Mouse (Mus musculus) intestine, postnatal 0 days (tissue): ENCODE results near the gene Gdf10. TPM values are rescaled to one million over a fixed set of nuclear protein-coding genes. Genes with fewer than 3 reads are reported as not detected.
A peak's percentile ranks its signal among the peaks of the same experiment; 100 is the strongest.

Experiments
- ATAC-seq: fragments of 200-750 bp; cut with Nextera tagmentation; 2 replicates; pipeline ENCODE4 v1.8.0; 2017; ENCODE audit warnings: mild to moderate bottlenecking, moderate TSS enrichment, moderate library complexity
- H3K27ac ChIP-seq: fragments of 300-500 bp; sonication (generic); 2 replicates; pipeline ENCODE4 v1.5.1; 2014; ENCODE audit warnings: mild to moderate bottlenecking, low read depth, low read length, moderate library complexity
- H3K27me3 ChIP-seq: fragments of 300-500 bp; sonication (generic); replicated peaks from 2 replicates; pipeline ENCODE4 v1.6.1; 2014; ENCODE audit warnings: low read length, mixed read lengths; ENCODE audit not compliant: control insufficient read depth, insufficient read depth
- H3K36me3 ChIP-seq: fragments of 300-500 bp; sonication (generic); 2 replicates; pipeline ENCODE4 v1.6.1; 2014; ENCODE audit warnings: mild to moderate bottlenecking, moderate library complexity; ENCODE audit not compliant: control insufficient read depth, insufficient read depth
- H3K4me1 ChIP-seq: fragments of 300-500 bp; sonication (generic); replicated peaks from 2 replicates; pipeline ENCODE4 v1.6.1; 2014; ENCODE audit warnings: antibody characterized with exemption, low read length, mixed read lengths; ENCODE audit not compliant: control insufficient read depth, insufficient read depth
- H3K4me2 ChIP-seq: fragments of 300-500 bp; sonication (generic); replicated peaks from 2 replicates; pipeline ENCODE4 v1.6.1; 2014; ENCODE audit warnings: low read depth, mild to moderate bottlenecking, moderate library complexity
- H3K4me3 ChIP-seq: fragments of 300-500 bp; sonication (generic); 2 replicates; pipeline ENCODE4 v1.5.1; 2014; ENCODE audit warnings: low read depth, low read length
- H3K9ac ChIP-seq: fragments of 300-500 bp; sonication (generic); 2 replicates; pipeline ENCODE4 v1.6.1; 2014; ENCODE audit warnings: mild to moderate bottlenecking, low read depth, low read length
- H3K9me3 ChIP-seq: fragments of 300-500 bp; sonication (generic); 2 replicates; pipeline ENCODE4 v1.6.1; 2016; ENCODE audit warnings: mixed run types; ENCODE audit not compliant: control insufficient read depth
- CTCF ChIP-seq: sonication (generic); IDR thresholded peaks from 2 replicates; pipeline ENCODE4 v1.5.1; 2016; ENCODE audit warnings: low read depth, mild to moderate bottlenecking, control low read depth, antibody characterized with exemption, moderate library complexity
- WGBS: fragments of 180-500 bp; shearing (Covaris S2); extraction: QIAGEN DNeasy Blood & Tissue Kit; methylation state at CpG from one replicate; pipeline ENCODE4 v1.1.7; 2014; 5-methylcytosine and 5-hydroxymethylcytosine counted together
- polyA plus RNA-seq: library from polyadenylated mRNA; unstranded; fragments of >200 nt; fragmentation: Nextera tagmentation; extraction: Ambion mirVana; gene quantifications from 2 replicates; pipeline ENCODE4 v1.2.1, GENCODE M21; 2015

Gene Gdf10
- polyA plus RNA-seq, 1 experiment from 2014 or later, result 4.4 TPM

GRCm38 (mm10) chr14:33959341-33959740 is 36.0 kb downstream of the Gdf10 start:
- 14% methylated on average over 9 of the region's 9 CpGs for WGBS
- Histone ChIP-seq H3K9ac (no peak overlapping the region), H3K27me3 (no peaks in the 10 kb centered on the region), H3K27ac (no peak overlapping the region), H3K4me2 (no peak overlapping the region), H3K4me1 (no peaks in the 10 kb centered on the region), H3K36me3 (no peaks in the 10 kb centered on the region), H3K9me3 (no peaks in the 10 kb centered on the region), H3K4me3 (no peak overlapping the region)
- peak; percentile 80 for TF ChIP-seq CTCF
- no peak for ATAC-seq

GRCm38 (mm10) chr14:33965675-33966074 is 42.3 kb downstream of the Gdf10 start:
- no peak for ATAC-seq
- WGBS, result 67% methylated on average over 7 of the region's 7 CpGs
- TF ChIP-seq CTCF, result peak; percentile 37

DNA sequence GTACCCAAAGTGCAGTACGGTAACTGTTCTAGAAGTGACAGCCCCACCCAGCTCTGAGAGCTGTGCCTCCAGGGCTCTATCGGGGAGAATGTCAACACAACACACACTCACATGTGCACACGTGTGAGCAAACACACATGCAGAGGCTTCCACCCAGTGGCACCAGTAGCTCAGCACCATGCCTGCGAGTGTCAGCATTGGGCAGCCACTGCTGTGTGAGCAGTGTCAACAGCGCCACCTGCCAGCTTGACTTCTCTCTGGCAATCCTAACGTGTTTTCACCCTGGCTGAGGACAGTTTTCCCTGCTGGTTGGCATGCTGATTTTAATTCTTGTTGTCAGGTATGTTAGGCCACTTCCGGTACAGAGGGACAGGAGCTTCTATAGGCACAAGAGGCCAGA is 49.3 kb downstream of the Gdf10 start:
- no peaks in the 10 kb centered on the region for H3K9me3 ChIP-seq
- no peak overlapping the region for H3K27ac ChIP-seq
- no peak overlapping the region for H3K4me3 ChIP-seq
- no peak overlapping the region for H3K9ac ChIP-seq
- TF ChIP-seq CTCF, result peak; percentile 64
- ATAC-seq, result no peak
- H3K27me3 ChIP-seq, result 0 out of 2 replicates have a peak, but pooled peaks cover 3% of the 10 kb centered on the region
- H3K4me1 ChIP-seq, result no peaks in the 10 kb centered on the region
- no peaks in the 10 kb centered on the region for H3K36me3 ChIP-seq
- WGBS, result 44% methylated on average over 7 of the region's 7 CpGs
- H3K4me2 ChIP-seq, result no peak overlapping the region

More at GRCm38 (mm10) chr14:33965675-33966074, 42.3 kb downstream of the Gdf10 start:
- Histone ChIP-seq H3K27me3 (no peaks in the 10 kb centered on the region), H3K27ac (no peak overlapping the region), H3K4me3 (no peak overlapping the region), H3K9me3 (no peaks in the 10 kb centered on the region), H3K36me3 (no peaks in the 10 kb centered on the region), H3K4me1 (no peaks in the 10 kb centered on the region), H3K9ac (no peak overlapping the region), H3K4me2 (no peak overlapping the region)

GRCm38 (mm10) chr14:33974752-33975151 is 51.4 kb downstream of the Gdf10 start:
- WGBS, result 71% methylated on average over 5 of the region's 5 CpGs
- Histone ChIP-seq H3K27me3 (0 out of 2 replicates have a peak, but pooled peaks cover 3% of the 10 kb centered on the region), H3K9me3 (no peaks in the 10 kb centered on the region), H3K9ac (no peak overlapping the region), H3K4me3 (no peak overlapping the region), H3K4me1 (no peaks in the 10 kb centered on the region), H3K27ac (no peak overlapping the region), H3K36me3 (no peaks in the 10 kb centered on the region), H3K4me2 (no peak overlapping the region)
- no peak for ATAC-seq
- no peak for TF ChIP-seq CTCF

GRCm38 (mm10) chr14:33977748-33978147 is 54.4 kb downstream of the Gdf10 start:
- no peak overlapping the region for H3K4me2 ChIP-seq
- H3K27ac ChIP-seq, result no peak overlapping the region
- 0 out of 2 replicates have a peak, but pooled peaks cover 3% of the 10 kb centered on the region for H3K27me3 ChIP-seq
- H3K4me3 ChIP-seq, result no peak overlapping the region
- ATAC-seq, result no peak
- no peak for TF ChIP-seq CTCF
- no peak overlapping the region for H3K9ac ChIP-seq
- H3K4me1 ChIP-seq, result no peaks in the 10 kb centered on the region
- H3K36me3 ChIP-seq, result no peaks in the 10 kb centered on the region
- no peaks in the 10 kb centered on the region for H3K9me3 ChIP-seq
- WGBS, result 43% methylated on average over 7 of the region's 7 CpGs

DNA sequence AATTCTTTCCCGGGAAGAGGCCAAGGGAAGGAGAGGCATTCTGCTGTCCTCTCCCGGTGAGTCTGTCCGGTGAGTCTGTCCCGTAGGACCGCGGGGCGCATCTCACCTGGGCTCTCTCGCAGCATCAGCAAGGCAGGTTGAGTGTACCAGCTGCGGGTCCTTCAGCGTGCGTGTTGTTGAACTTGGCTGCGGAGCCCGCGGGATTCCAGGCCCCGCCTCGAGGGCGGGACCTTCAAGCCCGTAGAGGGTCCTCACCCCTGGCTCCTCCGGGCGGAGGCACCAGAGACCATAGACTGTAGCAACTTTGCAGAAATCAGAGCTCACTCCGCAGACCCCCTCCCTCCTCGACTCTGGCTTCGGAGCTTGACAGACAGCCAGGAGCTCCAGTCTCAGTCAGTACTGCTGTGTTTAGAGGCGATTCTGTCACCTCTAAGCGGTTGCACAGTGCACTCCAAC is 55.2 kb downstream of the Gdf10 start, which contains the start of gene Zfp488:
Gene Zfp488, minus strand, starts transcription at position 161 of the 456 bp plus-strand sequence.
- peak within 1 kb of the TSS; percentile 25 for H3K4me3 ChIP-seq
- ATAC-seq, result no peak
- no peak within 1 kb of the TSS for H3K27ac ChIP-seq
- no peaks in the 10 kb centered on the region for H3K36me3 ChIP-seq
- no peak for TF ChIP-seq CTCF
- no peak within 1 kb of the TSS for H3K9ac ChIP-seq
- no peaks in the 10 kb centered on the region for H3K4me1 ChIP-seq
- H3K27me3 ChIP-seq, result 0 out of 2 replicates have a peak, but pooled peaks cover 3% of the 10 kb centered on the region
- WGBS, result 2% methylated on average over 25 of the region's 25 CpGs
- peak within 1 kb of the TSS; percentile 54 for H3K4me2 ChIP-seq
- H3K9me3 ChIP-seq, result no peaks in the 10 kb centered on the region

Other genes starting within 250 kb of the Gdf10 start
- gene Gdf2, start 17.5 kb downstream of the Gdf10 start, polyA plus RNA-seq, result not detected in 2 replicates
- not detected in 2 replicates for gene Rbp3, start 30.4 kb downstream of the Gdf10 start, polyA plus RNA-seq
- 0.07 and 0.09 TPM in 2 replicates for gene Zfp488, start 55.2 kb downstream of the Gdf10 start, polyA plus RNA-seq
- gene Gm30083, start 91.6 kb downstream of the Gdf10 start, polyA plus RNA-seq, result not detected in 2 replicates
- gene Gm5460, start 93.2 kb downstream of the Gdf10 start, polyA plus RNA-seq, result not detected in 2 replicates
- not detected in 2 replicates for gene Antxrl, start 129.1 kb downstream of the Gdf10 start, polyA plus RNA-seq
- 12.1 and 16.9 TPM in 2 replicates for gene Anxa8, start 162.4 kb downstream of the Gdf10 start, polyA plus RNA-seq
- 0.35 and 1.3 TPM in 2 replicates for gene A630023A22Rik, start 179.2 kb downstream of the Gdf10 start, polyA plus RNA-seq
- 0.26 and 0.46 TPM in 2 replicates for gene Npy4r, start 228.9 kb downstream of the Gdf10 start, polyA plus RNA-seq